Mouse (Mus musculus): ENCODE measurements around the gene Hist1h2ap. TPM values are rescaled to one million over a fixed set of nuclear protein-coding genes. Genes with fewer than 3 reads are reported as not detected.
"Not testable (repeated sequence)": the region's sequence is repeated elsewhere in the genome, so short reads cannot be mapped to it uniquely, and the experiment has no call there.

The Hist1h2ap gene
- polyA plus RNA-seq, 1 experiment from 2014 or later = 855 TPM

GRCm38 (mm10) chr13:21852215-21852945, 19.1 kb upstream of the Hist1h2ap start:
- WGBS = 78% methylated on average over 3 of the region's 3 CpGs
- no peaks in the 10 kb centered on the region for H3K9me3 ChIP-seq (ENCODE audit: control insufficient read depth, low read length)
- H3K27ac ChIP-seq (replicated peaks; ENCODE audit: low read depth, low read length) = no peak overlapping the region
- no peaks in the 10 kb centered on the region for H3K4me1 ChIP-seq (ENCODE audit: control insufficient read depth, insufficient read depth, low read length)
- DNase-seq (no peak), ATAC-seq (ENCODE audit: low FRiP score, low TSS enrichment) (no peak)
- no peak overlapping the region for H3K4me2 ChIP-seq (ENCODE audit: low read length)
- H3K27me3 ChIP-seq (ENCODE audit: control insufficient read depth, insufficient read depth, low read length) = no peaks in the 10 kb centered on the region
- no peak overlapping the region for H3K4me3 ChIP-seq (replicated peaks; ENCODE audit: low read depth, low read length)
- H3K9ac ChIP-seq (replicated peaks; ENCODE audit: low read length) = no peak overlapping the region
- H3K36me3 ChIP-seq (ENCODE audit: control insufficient read depth, insufficient read depth, low read length) = no peaks in the 10 kb centered on the region

GRCm38 (mm10) chr13:21850696-21851095, 17.4 kb upstream of the Hist1h2ap start:
- not testable (repeated sequence) for H3K4me1 ChIP-seq (ENCODE audit: control insufficient read depth, insufficient read depth, low read length); ATAC-seq (ENCODE audit: low FRiP score, low TSS enrichment); H3K4me3 ChIP-seq (replicated peaks; ENCODE audit: low read depth, low read length); H3K36me3 ChIP-seq (ENCODE audit: control insufficient read depth, insufficient read depth, low read length); H3K9ac ChIP-seq (replicated peaks; ENCODE audit: low read length); H3K27ac ChIP-seq (replicated peaks; ENCODE audit: low read depth, low read length); H3K4me2 ChIP-seq (ENCODE audit: low read length); H3K27me3 ChIP-seq (ENCODE audit: control insufficient read depth, insufficient read depth, low read length); DNase-seq; H3K9me3 ChIP-seq (ENCODE audit: control insufficient read depth, low read length)
- 39% methylated on average over 1 of the region's 1 CpGs for WGBS

GRCm38 (mm10) chr13:21847883-21848282, 14.6 kb upstream of the Hist1h2ap start:
- Histone ChIP-seq H3K4me3 (replicated peaks; ENCODE audit: low read depth, low read length) (no peak overlapping the region), H3K9me3 (ENCODE audit: control insufficient read depth, low read length) (no peaks in the 10 kb centered on the region), H3K27ac (replicated peaks; ENCODE audit: low read depth, low read length) (no peak overlapping the region), H3K27me3 (ENCODE audit: control insufficient read depth, insufficient read depth, low read length) (no peaks in the 10 kb centered on the region), H3K9ac (replicated peaks; ENCODE audit: low read length) (no peak overlapping the region), H3K4me2 (ENCODE audit: low read length) (no peak overlapping the region), H3K4me1 (ENCODE audit: control insufficient read depth, insufficient read depth, low read length) (no peaks in the 10 kb centered on the region), H3K36me3 (ENCODE audit: control insufficient read depth, insufficient read depth, low read length) (no peaks in the 10 kb centered on the region)
- WGBS = 18% methylated on average over 8 of the region's 8 CpGs
- peak; percentile 12 for DNase-seq
- ATAC-seq (ENCODE audit: low FRiP score, low TSS enrichment) = no peak

GRCm38 (mm10) chr13:21846356-21846755, 13.0 kb upstream of the Hist1h2ap start:
- H3K4me3 ChIP-seq (replicated peaks; ENCODE audit: low read depth, low read length); H3K9ac ChIP-seq (replicated peaks; ENCODE audit: low read length); H3K27me3 ChIP-seq (ENCODE audit: control insufficient read depth, insufficient read depth, low read length); H3K4me2 ChIP-seq (ENCODE audit: low read length); H3K36me3 ChIP-seq (ENCODE audit: control insufficient read depth, insufficient read depth, low read length); H3K4me1 ChIP-seq (ENCODE audit: control insufficient read depth, insufficient read depth, low read length); H3K9me3 ChIP-seq (ENCODE audit: control insufficient read depth, low read length); H3K27ac ChIP-seq (replicated peaks; ENCODE audit: low read depth, low read length); ATAC-seq (ENCODE audit: low FRiP score, low TSS enrichment); DNase-seq: not testable (repeated sequence)

GRCm38 (mm10) chr13:21840508-21840907, 7.2 kb upstream of the Hist1h2ap start:
- not testable (repeated sequence) for H3K27ac ChIP-seq (replicated peaks; ENCODE audit: low read depth, low read length); H3K9ac ChIP-seq (replicated peaks; ENCODE audit: low read length); H3K4me1 ChIP-seq (ENCODE audit: control insufficient read depth, insufficient read depth, low read length); H3K4me2 ChIP-seq (ENCODE audit: low read length); H3K4me3 ChIP-seq (replicated peaks; ENCODE audit: low read depth, low read length); H3K36me3 ChIP-seq (ENCODE audit: control insufficient read depth, insufficient read depth, low read length); H3K27me3 ChIP-seq (ENCODE audit: control insufficient read depth, insufficient read depth, low read length); DNase-seq; H3K9me3 ChIP-seq (ENCODE audit: control insufficient read depth, low read length)
- WGBS = no CpG with 5 or more reads among the region's 4 CpGs
- peak; percentile 48; the same call in 1 of the 2 replicates for ATAC-seq (ENCODE audit: low FRiP score, low TSS enrichment)

GRCm38 (mm10) chr13:21831418-21832394, 1.6 kb downstream of the Hist1h2ap start, which contains the start of gene Hist1h4n:
Gene Hist1h4n, minus strand, starts transcription at chr13:21832196.
- Histone ChIP-seq H3K4me3 (replicated peaks; ENCODE audit: low read depth, low read length) (0 out of 2 replicates have a peak within 1 kb of the TSS, but pooled peaks have one; percentile 15), H3K4me2 (ENCODE audit: low read length) (peak within 1 kb of the TSS; percentile 43)
- 0% methylated on average over 22 of the region's 58 CpGs for WGBS
- DNase-seq; H3K4me1 ChIP-seq (ENCODE audit: control insufficient read depth, insufficient read depth, low read length); H3K27me3 ChIP-seq (ENCODE audit: control insufficient read depth, insufficient read depth, low read length); H3K36me3 ChIP-seq (ENCODE audit: control insufficient read depth, insufficient read depth, low read length); H3K27ac ChIP-seq (replicated peaks; ENCODE audit: low read depth, low read length); H3K9ac ChIP-seq (replicated peaks; ENCODE audit: low read length); H3K9me3 ChIP-seq (ENCODE audit: control insufficient read depth, low read length): not testable (repeated sequence)
- peak; percentile 85 for ATAC-seq (ENCODE audit: low FRiP score, low TSS enrichment)

GRCm38 (mm10) chr13:21830344-21830743, 3.0 kb downstream of the Hist1h2ap start:
- H3K36me3 ChIP-seq (ENCODE audit: control insufficient read depth, insufficient read depth, low read length) = no peaks in the 10 kb centered on the region
- H3K9me3 ChIP-seq (ENCODE audit: control insufficient read depth, low read length) = no peaks in the 10 kb centered on the region
- H3K9ac ChIP-seq (replicated peaks; ENCODE audit: low read length) = no peak overlapping the region
- no peaks in the 10 kb centered on the region for H3K4me1 ChIP-seq (ENCODE audit: control insufficient read depth, insufficient read depth, low read length)
- no peak overlapping the region for H3K4me3 ChIP-seq (replicated peaks; ENCODE audit: low read depth, low read length)
- ATAC-seq (ENCODE audit: low FRiP score, low TSS enrichment) (no peak), DNase-seq (no peak)
- H3K27me3 ChIP-seq (ENCODE audit: control insufficient read depth, insufficient read depth, low read length) = no peaks in the 10 kb centered on the region
- no peak overlapping the region for H3K27ac ChIP-seq (replicated peaks; ENCODE audit: low read depth, low read length)
- 85% methylated on average over 10 of the region's 10 CpGs for WGBS
- H3K4me2 ChIP-seq (ENCODE audit: low read length) = no peak overlapping the region

- H3K4me2 ChIP-seq (ENCODE audit: low read length) = no peak overlapping the region
- H3K27ac ChIP-seq (replicated peaks; ENCODE audit: low read depth, low read length) = no peak overlapping the region
- DNase-seq (no peak), ATAC-seq (ENCODE audit: low FRiP score, low TSS enrichment) (no peak)
- WGBS = 86% methylated on average over 3 of the region's 3 CpGs
- H3K4me1 ChIP-seq (ENCODE audit: control insufficient read depth, insufficient read depth, low read length) = no peaks in the 10 kb centered on the region
- H3K9ac ChIP-seq (replicated peaks; ENCODE audit: low read length) = no peak overlapping the region
- no peaks in the 10 kb centered on the region for H3K27me3 ChIP-seq (ENCODE audit: control insufficient read depth, insufficient read depth, low read length)
- no peaks in the 10 kb centered on the region for H3K36me3 ChIP-seq (ENCODE audit: control insufficient read depth, insufficient read depth, low read length)
- no peak overlapping the region for H3K4me3 ChIP-seq (replicated peaks; ENCODE audit: low read depth, low read length)
- H3K9me3 ChIP-seq (ENCODE audit: control insufficient read depth, low read length) = no peaks in the 10 kb centered on the region
These were observed 4.8 kb downstream of the Hist1h2ap start for GRCm38 (mm10) chr13:21828511-21828910.

All from midbrain, embryonic 14.5 days (tissue).